Mouse (Mus musculus) spleen, adult 2 months (tissue): ENCODE results near the gene Cbx1.

Source experiments
- CTCF ChIP-seq: fragments of 200-500 bp; IDR thresholded peaks from 2 replicates; pipeline ENCODE4 v1.5.1; 2011; ENCODE audit warnings: mild to moderate bottlenecking, inconsistent platforms; ENCODE audit not compliant: insufficient read depth, insufficient read length, insufficient replicate concordance; ENCODE audit errors: extremely low read depth
- POLR2A ChIP-seq: fragments of 200-500 bp; IDR thresholded peaks from 2 replicates; pipeline ENCODE4 v1.6.1; 2011; ENCODE audit warnings: low read depth, low read length, inconsistent platforms

- TF ChIP-seq POLR2A (no peak), CTCF (no peak)
Measured at GRCm38 (mm10) chr11:96789990-96790389, 1.1 kb downstream of the Cbx1 start.
